Mouse (Mus musculus) megakaryocyte-erythroid progenitor cell, adult 5 weeks (primary cell): Measurements from ENCODE around the gene Tmem161a. TPM values are rescaled to one million over a fixed set of nuclear protein-coding genes. Genes with fewer than 3 reads are reported as not detected.

ENCODE experiments used
- polyA plus RNA-seq: library from polyadenylated mRNA; stranded (reverse); fragments of >175 nt; gene quantifications from 2 replicates; pipeline ENCODE4 v1.2.3, GENCODE M21; 2012

Tmem161a gene
- polyA plus RNA-seq, result 127 and 132 TPM in 2 replicates

GRCm38 (mm10) chr8:70172043-70172681, at the start of gene Tmem161a:
TSS of gene Tmem161a (plus strand) at chr8:70172356.

GRCm38 (mm10) chr8:70131166-70131883, 40.8 kb upstream of the Tmem161a start, which contains the start of gene Nr2c2ap:
TSS of gene Nr2c2ap (plus strand) at chr8:70131333.

GRCm38 (mm10) chr8:70139026-70139857, 32.9 kb upstream of the Tmem161a start, which contains the start of the genes Rfxank, Borcs8 and Mef2b:
TSS of gene Rfxank (minus strand) at chr8:70139154.
TSS of gene Borcs8 (plus strand) at chr8:70139499.
TSS of gene Mef2b (plus strand) at chr8:70139711.

GRCm38 (mm10) chr8:70212112-70213055, 40.2 kb downstream of the Tmem161a start, which contains the start of gene Slc25a42:
TSS of gene Slc25a42 (minus strand) at chr8:70212305.

Other genes with a start within 250 kb of the Tmem161a start
- 94.1 and 106 TPM in 2 replicates for gene Gatad2a, start 176.0 kb upstream of the Tmem161a start, polyA plus RNA-seq
- 30.2 and 31.7 TPM in 2 replicates for gene Mau2, start 129.6 kb upstream of the Tmem161a start, polyA plus RNA-seq
- 39.8 and 41.2 TPM in 2 replicates for gene Sugp1, start 129.5 kb upstream of the Tmem161a start, polyA plus RNA-seq
- not detected in 2 replicates for gene Tm6sf2, start 99.4 kb upstream of the Tmem161a start, polyA plus RNA-seq
- gene Hapln4, start 88.9 kb upstream of the Tmem161a start, polyA plus RNA-seq, result 0.02 TPM in 1 of 2 replicates, not detected in the other
- not detected in 2 replicates for gene Ncan, start 51.5 kb upstream of the Tmem161a start, polyA plus RNA-seq
- 18.9 and 22.4 TPM in 2 replicates for gene Nr2c2ap, start 41.0 kb upstream of the Tmem161a start, polyA plus RNA-seq
- 8.8 and 10.6 TPM in 2 replicates for gene Rfxank, start 33.2 kb upstream of the Tmem161a start, polyA plus RNA-seq
- 86.9 and 91.2 TPM in 2 replicates for gene Borcs8, start 32.9 kb upstream of the Tmem161a start, polyA plus RNA-seq
- gene Mef2b, start 32.6 kb upstream of the Tmem161a start, polyA plus RNA-seq, result 0.36 and 0.43 TPM in 2 replicates
- gene Slc25a42, start 39.9 kb downstream of the Tmem161a start, polyA plus RNA-seq, result 4.1 and 4.4 TPM in 2 replicates
- gene Sugp2, start 61.9 kb downstream of the Tmem161a start, polyA plus RNA-seq, result 72.2 and 83.5 TPM in 2 replicates
- gene Armc6, start 62.1 kb downstream of the Tmem161a start, polyA plus RNA-seq, result 8.3 and 9.8 TPM in 2 replicates
- 45.4 and 65.9 TPM in 2 replicates for gene Homer3, start 110.5 kb downstream of the Tmem161a start, polyA plus RNA-seq
- 62.7 and 66.5 TPM in 2 replicates for gene Ddx49, start 130.1 kb downstream of the Tmem161a start, polyA plus RNA-seq
- 419 and 474 TPM in 2 replicates for gene Cope, start 130.2 kb downstream of the Tmem161a start, polyA plus RNA-seq
- 0.24 and 0.37 TPM in 2 replicates for gene Cers1, start 143.4 kb downstream of the Tmem161a start, polyA plus RNA-seq
- gene Gdf1, start 157.5 kb downstream of the Tmem161a start, polyA plus RNA-seq, result 0.65 TPM in 1 of 2 replicates, not detected in the other
- 119 and 122 TPM in 2 replicates for gene Upf1, start 180.9 kb downstream of the Tmem161a start, polyA plus RNA-seq
- 0.32 and 1.8 TPM in 2 replicates for gene Comp, start 201.2 kb downstream of the Tmem161a start, polyA plus RNA-seq